Mouse (Mus musculus) neutrophil, adult 65 days (primary cell): Measurements from ENCODE around the gene Ldlrad2. TPM values are rescaled to one million over a fixed set of nuclear protein-coding genes. Genes with fewer than 3 reads are reported as not detected.

Experiments used
- total RNA-seq: library from RNA; stranded (reverse); gene quantifications from 2 replicates; pipeline ENCODE4 v1.2.4, GENCODE M21; 2023

The Ldlrad2 gene
- total RNA-seq = not detected in 2 replicates

GRCm38 (mm10) chr4:137574469-137574868 is at the start of gene Ldlrad2:
TSS of gene Ldlrad2 (minus strand) at chr4:137574569.

DNA sequence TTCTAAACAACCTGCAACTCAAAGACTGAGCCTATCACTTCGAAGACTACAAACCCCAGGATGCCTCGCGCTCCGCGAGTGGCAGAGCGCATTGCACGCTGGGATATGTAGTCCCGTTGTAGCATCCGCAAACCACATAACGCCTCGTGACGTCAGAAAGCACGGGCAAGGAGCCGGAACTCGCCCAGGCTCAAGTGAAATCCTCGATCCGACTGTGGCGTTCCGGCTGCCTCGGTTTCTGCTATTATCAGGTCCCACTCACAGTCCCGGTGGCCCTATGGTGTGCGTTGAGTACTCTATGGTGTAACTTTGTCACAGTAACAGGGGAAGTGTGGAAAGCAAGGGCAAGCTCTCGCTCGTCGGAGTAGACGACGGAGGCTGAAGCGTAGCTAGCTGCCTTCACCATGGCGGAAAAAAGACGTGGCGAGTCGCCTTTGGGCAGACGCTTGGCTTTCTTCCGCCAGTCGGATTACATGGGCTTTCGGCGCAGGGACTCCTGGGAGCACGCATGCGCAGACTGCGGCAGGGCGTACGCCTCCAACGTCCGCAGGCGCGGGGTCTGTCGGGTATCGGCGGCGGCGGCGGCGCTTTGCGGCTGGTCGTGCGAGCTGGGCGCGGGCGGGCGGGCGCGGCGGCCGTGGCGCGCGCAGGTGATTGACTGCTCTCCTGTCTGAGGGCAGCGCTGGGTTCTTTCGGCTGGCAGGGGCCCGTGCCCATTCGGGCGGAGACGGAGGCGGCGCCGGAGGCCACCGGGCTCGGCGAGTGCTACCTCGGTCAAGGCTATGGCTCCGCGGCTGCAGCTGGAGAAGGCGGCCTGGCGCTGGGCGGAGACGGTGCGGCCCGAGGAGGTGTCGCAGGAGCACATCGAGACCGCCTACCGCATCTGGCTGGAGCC is 19.5 kb upstream of the Ldlrad2 start, which contains the start of gene Usp48:
TSS of gene Usp48 (plus strand) at position 155 of the 895 bp plus-strand sequence.

Other genes with a start within 250 kb of the Ldlrad2 start
- gene Cdc42, start 216.8 kb downstream of the Ldlrad2 start, total RNA-seq = 591 and 634 TPM in 2 replicates
- gene Cela3a, start 164.8 kb downstream of the Ldlrad2 start, total RNA-seq = not detected in 2 replicates
- not detected in 2 replicates for gene Cela3b, start 144.0 kb downstream of the Ldlrad2 start, total RNA-seq
- not detected in 2 replicates for gene 1700013G24Rik, start 121.3 kb downstream of the Ldlrad2 start, total RNA-seq
- gene Hspg2, start 105.8 kb downstream of the Ldlrad2 start, total RNA-seq = 0.23 and 0.76 TPM in 2 replicates
- 58.3 and 94.5 TPM in 2 replicates for gene Usp48, start 19.2 kb upstream of the Ldlrad2 start, total RNA-seq
- 0.28 TPM in 1 of 2 replicates, not detected in the other for gene Rap1gap, start 90.2 kb upstream of the Ldlrad2 start, total RNA-seq
- 0.47 and 1.7 TPM in 2 replicates for gene Alpl, start 221.8 kb upstream of the Ldlrad2 start, total RNA-seq